Mouse (Mus musculus): Measurements from ENCODE around the gene Pdzd2. TPM values are rescaled to one million over a fixed set of nuclear protein-coding genes. Genes with fewer than 3 reads are reported as not detected.

Pdzd2 gene
- polyA plus RNA-seq, 1 experiment from 2014 or later, result 19.1 TPM

- no peak overlapping the region for H3K4me2 ChIP-seq (ENCODE audit: low read length)
- no peaks in the 10 kb centered on the region for H3K36me3 ChIP-seq (ENCODE audit: insufficient read depth, low read length)
- no peaks in the 10 kb centered on the region for H3K9me3 ChIP-seq (replicated peaks; ENCODE audit: low read length)
- WGBS, result 57% methylated on average over 10 of the region's 10 CpGs
- H3K27me3 ChIP-seq (ENCODE audit: insufficient read depth, low read length), result no peaks in the 10 kb centered on the region
- ATAC-seq (replicated peaks; ENCODE audit: low FRiP score, low read depth) (no peak; the same call in 1 of the 2 replicates), DNase-seq (ENCODE audit: low spot score) (peak; percentile 85)
- H3K9ac ChIP-seq (ENCODE audit: low read depth, low read length), result no peak overlapping the region
- no peak for TF ChIP-seq CTCF (IDR thresholded peaks at IDR 0.05; ENCODE audit: low read depth)
- no peak overlapping the region for H3K4me3 ChIP-seq (replicated peaks; ENCODE audit: low read depth, low read length)
- peak overlapping the region; percentile 84 for H3K27ac ChIP-seq
- no peaks in the 10 kb centered on the region for H3K4me1 ChIP-seq (replicated peaks; ENCODE audit: insufficient read depth, low read length)
Measured at GRCm38 (mm10) chr15:12605239-12605993, 134.3 kb downstream of the Pdzd2 start.

- no peak overlapping the region for H3K27ac ChIP-seq
- no peaks in the 10 kb centered on the region for H3K27me3 ChIP-seq (ENCODE audit: insufficient read depth, low read length)
- H3K9ac ChIP-seq (ENCODE audit: low read depth, low read length), result no peak overlapping the region
- peak; percentile 27; the same call in 1 of the 2 replicates for TF ChIP-seq CTCF (IDR thresholded peaks at IDR 0.05; ENCODE audit: low read depth)
- DNase-seq (ENCODE audit: low spot score) (no peak), ATAC-seq (replicated peaks; ENCODE audit: low FRiP score, low read depth) (no peak)
- 96% methylated on average over 4 of the region's 4 CpGs for WGBS
- no peaks in the 10 kb centered on the region for H3K9me3 ChIP-seq (replicated peaks; ENCODE audit: low read length)
- H3K4me1 ChIP-seq (replicated peaks; ENCODE audit: insufficient read depth, low read length), result no peaks in the 10 kb centered on the region
- H3K4me2 ChIP-seq (ENCODE audit: low read length), result no peak overlapping the region
- H3K36me3 ChIP-seq (ENCODE audit: insufficient read depth, low read length), result no peaks in the 10 kb centered on the region
- H3K4me3 ChIP-seq (replicated peaks; ENCODE audit: low read depth, low read length), result no peak overlapping the region
Measured at GRCm38 (mm10) chr15:12603674-12604073, 136.1 kb downstream of the Pdzd2 start.

GRCm38 (mm10) chr15:12593094-12593493, 146.6 kb downstream of the Pdzd2 start:
- DNase-seq (ENCODE audit: low spot score), result no peak
- 54% methylated on average over 4 of the region's 4 CpGs for WGBS

GRCm38 (mm10) chr15:12592628-12593027, 147.1 kb downstream of the Pdzd2 start:
- H3K4me1 ChIP-seq (replicated peaks; ENCODE audit: insufficient read depth, low read length), result no peaks in the 10 kb centered on the region
- ATAC-seq (replicated peaks; ENCODE audit: low FRiP score, low read depth) (no peak), DNase-seq (ENCODE audit: low spot score) (no peak)
- H3K4me2 ChIP-seq (ENCODE audit: low read length), result no peak overlapping the region
- no peaks in the 10 kb centered on the region for H3K27me3 ChIP-seq (ENCODE audit: insufficient read depth, low read length)
- no peak overlapping the region for H3K4me3 ChIP-seq (replicated peaks; ENCODE audit: low read depth, low read length)
- no peak overlapping the region for H3K27ac ChIP-seq
- WGBS, result 17% methylated on average over 3 of the region's 3 CpGs
- TF ChIP-seq CTCF (IDR thresholded peaks at IDR 0.05; ENCODE audit: low read depth), result no peak
- no peaks in the 10 kb centered on the region for H3K9me3 ChIP-seq (replicated peaks; ENCODE audit: low read length)
- H3K36me3 ChIP-seq (ENCODE audit: insufficient read depth, low read length), result no peaks in the 10 kb centered on the region
- no peak overlapping the region for H3K9ac ChIP-seq (ENCODE audit: low read depth, low read length)

More at GRCm38 (mm10) chr15:12593094-12593493, 146.6 kb downstream of the Pdzd2 start:
- ATAC-seq (replicated peaks; ENCODE audit: low FRiP score, low read depth), result no peak
- no peaks in the 10 kb centered on the region for H3K36me3 ChIP-seq (ENCODE audit: insufficient read depth, low read length)
- no peak for TF ChIP-seq CTCF (IDR thresholded peaks at IDR 0.05; ENCODE audit: low read depth)
- H3K27ac ChIP-seq, result no peak overlapping the region
- H3K4me2 ChIP-seq (ENCODE audit: low read length), result no peak overlapping the region
- H3K4me3 ChIP-seq (replicated peaks; ENCODE audit: low read depth, low read length), result no peak overlapping the region
- H3K4me1 ChIP-seq (replicated peaks; ENCODE audit: insufficient read depth, low read length), result no peaks in the 10 kb centered on the region
- no peaks in the 10 kb centered on the region for H3K9me3 ChIP-seq (replicated peaks; ENCODE audit: low read length)
- no peaks in the 10 kb centered on the region for H3K27me3 ChIP-seq (ENCODE audit: insufficient read depth, low read length)
- H3K9ac ChIP-seq (ENCODE audit: low read depth, low read length), result no peak overlapping the region

- no peak overlapping the region for H3K4me3 ChIP-seq (replicated peaks; ENCODE audit: low read depth, low read length)
- DNase-seq (ENCODE audit: low spot score), result no peak
- H3K9me3 ChIP-seq (replicated peaks; ENCODE audit: low read length), result no peaks in the 10 kb centered on the region
- H3K27ac ChIP-seq, result no peak overlapping the region
- 80% methylated on average over 3 of the region's 3 CpGs for WGBS
- no peak for ATAC-seq (replicated peaks; ENCODE audit: low FRiP score, low read depth)
- no peak overlapping the region for H3K9ac ChIP-seq (ENCODE audit: low read depth, low read length)
- no peak for TF ChIP-seq CTCF (IDR thresholded peaks at IDR 0.05; ENCODE audit: low read depth)
- H3K4me1 ChIP-seq (replicated peaks; ENCODE audit: insufficient read depth, low read length), result no peaks in the 10 kb centered on the region
- H3K36me3 ChIP-seq (ENCODE audit: insufficient read depth, low read length), result no peaks in the 10 kb centered on the region
- no peak overlapping the region for H3K4me2 ChIP-seq (ENCODE audit: low read length)
- no peaks in the 10 kb centered on the region for H3K27me3 ChIP-seq (ENCODE audit: insufficient read depth, low read length)
Measured at GRCm38 (mm10) chr15:12588661-12589060, 151.1 kb downstream of the Pdzd2 start.

GRCm38 (mm10) chr15:12586852-12587424, 152.8 kb downstream of the Pdzd2 start:
- Histone ChIP-seq H3K27me3 (ENCODE audit: insufficient read depth, low read length) (no peaks in the 10 kb centered on the region), H3K36me3 (ENCODE audit: insufficient read depth, low read length) (no peaks in the 10 kb centered on the region), H3K4me3 (replicated peaks; ENCODE audit: low read depth, low read length) (no peak overlapping the region), H3K4me1 (replicated peaks; ENCODE audit: insufficient read depth, low read length) (no peaks in the 10 kb centered on the region), H3K4me2 (ENCODE audit: low read length) (no peak overlapping the region), H3K27ac (no peak overlapping the region), H3K9ac (ENCODE audit: low read depth, low read length) (no peak overlapping the region), H3K9me3 (replicated peaks; ENCODE audit: low read length) (no peaks in the 10 kb centered on the region)
- ATAC-seq (replicated peaks; ENCODE audit: low FRiP score, low read depth), result no peak
- 83% methylated on average over 4 of the region's 4 CpGs for WGBS
- TF ChIP-seq CTCF (IDR thresholded peaks at IDR 0.05; ENCODE audit: low read depth), result no peak
- no peak for DNase-seq (ENCODE audit: low spot score)
